Mouse (Mus musculus) bone marrow, adult 2 months (tissue): ENCODE data around the gene Apbb2. TPM values are rescaled to one million over a fixed set of nuclear protein-coding genes. Genes with fewer than 3 reads are reported as not detected.

Experiments
- H3K27ac ChIP-seq: fragments of 200-500 bp; 2 replicates; pipeline ENCODE4 v1.5.1; 2012; ENCODE audit warnings: low read depth, mild to moderate bottlenecking, control low read depth, inconsistent platforms, low read length; ENCODE audit not compliant: control insufficient read depth, poor library complexity, insufficient read depth
- H3K4me1 ChIP-seq: fragments of 200-500 bp; 2 replicates; pipeline ENCODE4 v1.6.1; 2011; ENCODE audit warnings: low read length; ENCODE audit not compliant: control insufficient read depth, insufficient read depth
- H3K4me3 ChIP-seq: fragments of 200-500 bp; replicated peaks from 2 replicates; pipeline ENCODE3; 2011; ENCODE audit warnings: mild to moderate bottlenecking, low read depth, low read length, control low read depth; ENCODE audit not compliant: control insufficient read depth
- CTCF ChIP-seq: fragments of 200-500 bp; IDR thresholded peaks from 2 replicates; pipeline ENCODE4 v1.5.1; 2011; ENCODE audit warnings: low read length, control low read depth; ENCODE audit not compliant: control insufficient read depth, insufficient read depth
- POLR2A ChIP-seq: fragments of 200-500 bp; IDR thresholded peaks from 2 replicates; pipeline ENCODE4 v1.6.1; 2011; ENCODE audit warnings: low read depth, mild to moderate bottlenecking, control low read depth, low read length, borderline replicate concordance; ENCODE audit not compliant: control insufficient read depth
- WGBS: fragments of 180-500 bp; shearing (Covaris S2); methylation state at CpG from one replicate; pipeline ENCODE4 v1.1.7; 2018; 5-methylcytosine and 5-hydroxymethylcytosine counted together
- polyA plus RNA-seq: library from polyadenylated mRNA; stranded (reverse); fragments of >200 nt; gene quantifications from 2 replicates; pipeline ENCODE4 v1.2.4, GENCODE M21; 2011; ENCODE audit warnings: low replicate concordance; ENCODE audit not compliant: missing spikeins, insufficient read depth, insufficient read length

The Apbb2 gene
- polyA plus RNA-seq, 1 experiment: 6.6 TPM

DNA sequence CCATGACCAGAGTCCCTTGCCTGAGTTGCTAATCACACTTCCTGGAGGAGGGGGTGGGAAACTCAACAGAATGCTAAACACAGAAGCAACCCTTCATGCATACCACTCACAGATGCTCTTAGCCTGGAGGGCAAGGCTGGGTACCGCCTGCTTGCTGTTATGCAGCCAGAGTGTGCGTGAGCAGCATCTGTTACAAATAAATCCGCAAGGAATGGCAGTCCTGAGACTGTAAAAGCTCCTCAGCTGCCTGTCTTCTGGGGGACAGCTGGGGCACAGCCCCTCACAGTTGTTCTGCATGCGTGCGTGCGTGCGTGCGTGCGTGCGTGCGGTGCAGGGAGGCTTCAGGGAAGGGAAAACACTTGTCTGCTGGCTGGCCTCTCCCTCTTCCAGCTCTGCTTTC lies 250.9 kb downstream of the Apbb2 start:
- Histone ChIP-seq H3K4me1 (peaks cover 1% of the 10 kb centered on the region; the same call in 1 of the 2 replicates), H3K27ac (no peak overlapping the region), H3K4me3 (no peak overlapping the region)
- WGBS: 93% methylated on average over 11 of the region's 11 CpGs
- TF ChIP-seq CTCF (no peak), POLR2A (no peak)

GRCm38 (mm10) chr5:66363274-66364261 lies 255.0 kb downstream of the Apbb2 start:
- WGBS: 21% methylated on average over 18 of the region's 18 CpGs
- no peak overlapping the region for H3K27ac ChIP-seq
- TF ChIP-seq POLR2A: no peak
- no peak for TF ChIP-seq CTCF
- H3K4me3 ChIP-seq: no peak overlapping the region
- peaks cover 1% of the 10 kb centered on the region; the same call in 1 of the 2 replicates for H3K4me1 ChIP-seq

GRCm38 (mm10) chr5:66360739-66361138 lies 257.8 kb downstream of the Apbb2 start:
- Histone ChIP-seq H3K27ac (no peak overlapping the region), H3K4me1 (peaks cover 1% of the 10 kb centered on the region; the same call in 1 of the 2 replicates), H3K4me3 (no peak overlapping the region)
- no peak for TF ChIP-seq CTCF
- TF ChIP-seq POLR2A: no peak
- 83% methylated on average over 9 of the region's 9 CpGs for whole genome bisulfite sequencing

- Histone ChIP-seq H3K4me1 (peaks cover 1% of the 10 kb centered on the region; the same call in 1 of the 2 replicates), H3K27ac (no peak overlapping the region), H3K4me3 (no peak overlapping the region)
- WGBS: 84% methylated on average over 15 of the region's 15 CpGs
- TF ChIP-seq CTCF: no peak
- no peak for TF ChIP-seq POLR2A
These were observed 258.7 kb downstream of the Apbb2 start for GRCm38 (mm10) chr5:66359742-66360423.

- 74% methylated on average over 3 of the region's 3 CpGs for WGBS
- H3K4me1 ChIP-seq: no peaks in the 10 kb centered on the region
- TF ChIP-seq CTCF: no peak
- TF ChIP-seq POLR2A: no peak
- no peak overlapping the region for H3K27ac ChIP-seq
- H3K4me3 ChIP-seq: no peak overlapping the region
These were observed 263.4 kb downstream of the Apbb2 start for GRCm38 (mm10) chr5:66355147-66355546.

GRCm38 (mm10) chr5:66353876-66354275 lies 264.7 kb downstream of the Apbb2 start:
- 78% methylated on average over 3 of the region's 3 CpGs for WGBS
- H3K4me3 ChIP-seq: no peak overlapping the region
- no peaks in the 10 kb centered on the region for H3K4me1 ChIP-seq
- H3K27ac ChIP-seq: no peak overlapping the region
- TF ChIP-seq CTCF (no peak), POLR2A (no peak)

DNA sequence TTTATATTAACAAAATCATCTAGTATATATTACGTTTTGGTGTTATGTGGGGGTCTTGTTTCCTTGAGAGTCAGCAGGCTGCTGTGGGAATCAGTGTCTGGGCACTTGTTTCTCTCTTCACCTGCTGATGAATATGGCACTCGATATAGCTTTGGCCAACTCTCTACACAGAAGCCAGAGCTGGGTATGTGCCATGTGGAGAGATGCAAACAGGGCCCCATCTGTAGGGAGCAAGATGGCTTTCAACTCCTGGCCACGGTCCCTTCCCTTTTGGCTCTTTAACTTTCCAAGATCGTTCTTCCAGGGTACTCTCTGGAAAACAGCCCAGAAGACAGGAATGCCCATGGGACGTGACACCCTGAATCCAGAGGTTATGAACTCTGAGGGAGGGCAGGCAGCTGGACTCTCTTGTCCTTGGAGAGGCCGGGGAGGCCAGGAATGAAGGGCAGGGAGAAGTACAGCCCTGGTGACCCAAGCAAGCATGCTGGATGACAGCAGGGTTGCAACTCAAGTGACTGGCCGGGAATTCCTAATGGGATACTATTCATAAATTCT lies 266.7 kb downstream of the Apbb2 start:
- WGBS: 83% methylated on average over 7 of the region's 7 CpGs
- TF ChIP-seq POLR2A (no peak), CTCF (no peak)
- H3K27ac ChIP-seq: no peak overlapping the region
- no peak overlapping the region for H3K4me3 ChIP-seq
- H3K4me1 ChIP-seq: no peaks in the 10 kb centered on the region

DNA sequence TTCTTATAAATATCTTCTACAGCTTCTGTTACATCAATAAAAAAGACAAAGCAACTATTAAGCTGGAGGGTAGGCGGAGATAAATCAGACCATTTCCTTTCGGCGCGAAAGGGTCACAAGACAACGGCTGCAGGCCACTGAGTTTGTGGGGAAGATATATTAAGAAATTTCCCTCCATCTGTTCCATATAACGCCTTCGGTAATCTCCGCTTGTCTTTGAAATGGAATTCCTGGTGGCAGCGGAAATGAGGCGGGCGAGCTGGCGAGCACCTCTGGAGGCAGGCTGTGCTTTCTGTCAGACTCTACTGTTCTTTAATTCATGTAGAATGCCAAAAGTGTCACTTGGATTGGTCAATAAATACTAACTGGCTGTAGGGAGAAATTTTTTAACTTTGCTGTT lies 267.5 kb downstream of the Apbb2 start:
- Histone ChIP-seq H3K4me3 (no peak overlapping the region), H3K4me1 (no peaks in the 10 kb centered on the region), H3K27ac (no peak overlapping the region)
- TF ChIP-seq POLR2A: no peak
- no peak for TF ChIP-seq CTCF
- WGBS: 87% methylated on average over 12 of the region's 12 CpGs
